Mouse (Mus musculus) c-Kit-positive CD71-positive TER-119-positive erythroid progenitor cells, embryonic 14.5 days (primary cell): ENCODE data around the gene Itpa.
A peak's percentile ranks its signal among the peaks of the same experiment; 100 is the strongest.

ENCODE experiments used
- DNase-seq: peaks from one replicate; pipeline ENCODE4 v3.0.0-alpha.2; 2013; ENCODE audit warnings: low spot score

Gene Itpa

DNA sequence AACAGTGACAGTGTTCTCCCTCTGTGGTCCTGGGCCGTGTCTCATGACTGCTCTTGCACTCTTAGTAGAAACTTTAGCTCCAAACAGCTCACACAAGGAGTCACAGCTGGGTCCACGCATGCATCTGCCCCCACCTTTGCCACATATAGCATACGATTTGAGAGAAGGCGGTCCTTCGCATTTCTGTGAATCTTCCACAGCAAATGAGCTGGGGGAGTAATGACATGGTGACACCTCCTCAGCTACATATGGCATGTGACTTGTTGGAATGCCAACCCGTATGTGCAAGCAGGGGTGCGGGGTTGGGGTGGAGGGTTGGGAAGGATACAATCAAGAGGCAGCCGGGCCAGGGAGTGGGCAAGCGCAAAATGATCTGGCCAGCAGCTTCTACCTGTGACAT is 10.9 kb upstream of the Itpa start:
- no peak for DNase-seq

DNA sequence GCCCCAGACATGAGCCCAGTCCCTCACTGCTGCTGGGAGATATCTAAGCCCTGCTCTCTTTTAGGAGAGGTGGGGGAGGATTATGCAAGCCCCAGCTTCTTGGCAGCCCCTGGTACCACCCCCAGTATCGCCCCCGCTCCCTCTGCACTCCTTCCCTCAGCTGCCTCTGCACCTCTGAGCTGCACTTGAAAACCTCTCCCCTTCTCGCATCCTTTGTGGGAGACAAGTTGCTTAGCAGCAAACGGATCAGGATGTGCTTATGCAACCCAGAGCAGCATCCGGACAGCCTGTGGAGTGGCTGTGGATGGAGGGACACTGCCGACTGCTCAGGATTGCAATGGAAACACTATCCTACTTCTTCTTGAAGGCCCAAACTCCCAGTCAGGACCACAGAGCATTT is 9.9 kb upstream of the Itpa start:
- no peak for DNase-seq

DNA sequence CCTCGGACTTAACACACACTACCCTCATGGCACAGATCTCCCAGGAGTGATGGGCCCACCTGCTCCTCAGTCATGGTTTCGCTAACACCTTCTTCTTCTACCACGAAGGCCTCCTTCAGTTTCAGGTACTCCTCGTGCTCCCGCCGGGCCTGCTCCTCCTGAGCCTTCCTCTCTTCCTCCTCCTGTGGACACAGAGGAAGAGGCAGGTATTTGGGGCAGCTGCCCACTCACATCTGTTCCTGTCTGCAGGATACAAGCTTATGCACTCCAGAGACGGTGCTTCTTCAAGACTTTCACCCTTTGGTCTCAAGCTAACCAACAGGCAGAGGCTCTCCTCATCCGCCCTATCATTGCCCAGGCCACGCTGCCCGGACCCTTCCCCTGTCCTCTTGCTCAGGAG is 8.9 kb upstream of the Itpa start:
- no peak for DNase-seq

DNA sequence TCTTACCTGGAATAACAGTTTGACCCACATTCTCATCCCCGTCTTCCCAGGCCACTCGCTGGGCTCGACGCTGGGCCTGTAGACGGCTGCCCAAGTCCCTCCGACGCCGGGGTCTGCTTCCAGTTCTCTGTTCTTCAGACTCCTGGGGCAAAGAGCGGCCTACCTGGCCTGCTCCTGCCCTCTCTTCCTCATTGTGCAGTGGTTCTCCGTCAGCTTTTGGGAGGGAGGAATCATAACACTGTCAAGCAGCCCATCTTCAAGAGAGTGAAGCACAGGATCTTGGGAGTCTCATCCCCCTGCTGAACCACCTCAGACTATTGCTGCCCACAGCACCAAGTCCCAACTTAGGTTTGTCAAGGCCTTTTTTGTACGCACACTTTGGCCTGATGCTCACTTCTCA is 4.1 kb upstream of the Itpa start:
- DNase-seq: no peak

DNA sequence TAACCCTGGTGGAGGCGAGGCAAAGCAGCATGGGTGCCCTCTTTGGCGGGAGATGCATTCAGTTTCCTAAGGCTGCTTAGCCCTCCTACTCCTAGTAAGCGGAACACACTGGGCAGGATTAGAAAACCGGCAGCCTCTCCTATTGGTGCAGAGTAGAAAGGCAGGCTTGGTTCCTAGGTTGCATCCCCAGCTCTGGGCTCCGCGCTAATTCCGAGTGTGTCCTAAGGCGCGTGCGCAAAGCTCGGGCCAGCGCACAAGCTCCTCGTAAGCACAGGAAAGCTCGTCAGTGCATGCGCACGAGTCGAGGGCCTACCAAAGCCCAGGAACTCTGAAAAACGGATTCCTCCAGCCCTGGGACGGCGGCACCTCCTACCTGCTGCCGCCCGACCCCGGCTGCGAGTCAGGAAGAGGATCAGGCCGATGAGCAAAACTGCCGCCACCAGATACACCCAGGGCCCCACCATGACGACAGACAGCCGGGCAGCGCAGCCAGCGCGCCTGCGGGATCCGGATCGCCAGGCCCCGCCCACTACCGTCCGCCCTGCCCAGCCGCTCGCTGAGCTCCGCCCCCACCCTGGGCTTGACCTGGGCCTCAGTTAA is 3.2 kb upstream of the Itpa start, which contains the start of gene Ddrgk1:
Gene Ddrgk1 (minus strand): TSS at position 558 of the 600 bp plus-strand sequence.
- peak; percentile 91 for DNase-seq

DNA sequence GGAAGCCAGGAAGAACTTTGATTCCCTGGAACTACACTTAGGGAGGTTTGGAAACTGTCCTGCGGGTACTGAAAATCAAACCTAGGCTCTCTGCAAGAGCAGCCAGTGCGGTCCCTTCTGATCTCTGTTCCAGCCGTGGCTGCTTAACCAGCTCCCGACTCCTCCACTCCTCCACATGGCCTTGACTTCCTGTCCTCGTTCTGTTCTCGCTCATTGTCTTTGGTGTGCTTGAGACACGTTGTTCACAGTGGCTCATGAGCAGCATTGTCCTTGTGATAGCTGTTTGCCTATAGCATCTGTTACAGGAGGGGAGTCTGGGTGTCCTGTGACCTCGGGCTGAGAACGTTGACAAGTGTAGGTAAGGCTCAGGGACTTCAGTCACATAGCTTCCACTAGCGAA is 9.8 kb downstream of the Itpa start:
- no peak for DNase-seq

DNA sequence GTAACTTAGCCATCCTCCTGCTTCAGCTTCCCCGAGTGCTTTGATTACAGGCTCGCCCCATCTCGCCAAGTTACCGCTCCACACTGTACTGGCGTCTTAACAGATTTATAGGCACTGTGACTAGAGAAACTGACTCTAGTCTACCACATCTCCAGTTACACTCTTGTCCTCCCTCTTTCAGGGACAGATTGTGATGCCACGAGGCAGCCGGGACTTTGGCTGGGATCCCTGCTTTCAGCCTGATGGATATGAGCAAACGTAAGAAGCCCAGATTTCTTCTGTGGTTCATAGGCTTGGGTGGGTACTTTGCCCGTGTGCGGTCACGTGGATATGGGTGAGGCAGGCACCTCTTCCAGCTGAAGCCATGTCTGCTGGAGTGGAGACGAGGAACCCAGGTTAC is 11.7 kb downstream of the Itpa start:
- no peak for DNase-seq

DNA sequence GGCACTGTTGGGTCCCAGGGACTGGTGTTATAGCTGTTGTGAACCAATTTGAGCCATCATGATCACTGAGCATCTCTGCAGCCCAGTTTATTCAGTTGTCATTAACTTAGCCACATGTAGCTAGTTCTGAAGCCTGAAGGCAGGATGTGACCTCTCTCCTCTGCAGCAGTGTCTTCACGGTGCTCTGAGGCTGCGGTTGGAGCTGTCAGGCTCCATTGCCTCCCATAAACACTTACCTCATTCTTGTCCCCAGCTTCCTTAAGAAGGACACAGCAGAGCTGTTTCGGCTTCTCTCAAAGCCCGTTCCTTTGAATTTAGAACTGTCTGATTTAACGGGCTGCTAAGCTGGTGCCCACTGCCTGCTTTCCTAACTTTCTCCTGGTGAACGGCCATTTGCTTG is 12.5 kb downstream of the Itpa start:
- no peak for DNase-seq

DNA sequence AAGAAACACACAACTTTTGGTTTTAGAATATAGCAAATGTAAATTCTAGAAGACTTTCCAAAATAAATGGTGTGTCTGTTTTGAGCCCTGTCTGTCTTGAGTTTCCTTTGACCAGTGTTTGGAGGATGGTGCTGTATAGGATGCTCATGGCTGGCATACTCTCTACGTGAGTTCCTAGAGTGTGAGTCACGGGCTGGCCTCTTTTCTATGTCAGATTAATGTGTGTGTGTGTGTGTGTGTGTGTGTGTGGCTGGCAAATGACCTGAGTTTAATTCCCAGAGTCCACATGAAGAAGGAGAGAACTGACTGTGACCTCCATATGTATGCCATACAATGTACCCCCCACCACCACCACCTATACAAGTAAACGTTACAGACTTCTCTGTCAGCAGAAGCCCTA is 14.1 kb downstream of the Itpa start:
- DNase-seq: no peak

DNA sequence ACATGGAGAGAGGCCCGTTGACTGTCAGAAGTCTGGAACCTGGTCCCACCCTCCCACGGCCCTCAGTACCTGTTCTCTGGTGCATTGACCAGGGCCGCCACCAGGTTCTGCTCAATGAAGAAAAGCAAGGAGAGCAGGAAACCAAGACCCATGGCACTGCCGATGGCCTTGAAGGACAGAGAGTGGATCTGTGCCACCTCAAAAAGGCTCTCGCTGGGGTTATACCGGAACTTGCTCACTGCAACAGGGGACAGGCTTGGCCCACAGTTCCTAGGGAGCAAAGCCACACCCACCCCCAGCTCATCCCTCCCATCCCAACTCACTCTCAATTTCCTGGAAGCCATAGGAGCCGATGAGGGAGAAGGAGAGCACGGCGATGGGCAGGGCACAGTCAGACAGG is 18.0 kb downstream of the Itpa start:
- no peak for DNase-seq

DNA sequence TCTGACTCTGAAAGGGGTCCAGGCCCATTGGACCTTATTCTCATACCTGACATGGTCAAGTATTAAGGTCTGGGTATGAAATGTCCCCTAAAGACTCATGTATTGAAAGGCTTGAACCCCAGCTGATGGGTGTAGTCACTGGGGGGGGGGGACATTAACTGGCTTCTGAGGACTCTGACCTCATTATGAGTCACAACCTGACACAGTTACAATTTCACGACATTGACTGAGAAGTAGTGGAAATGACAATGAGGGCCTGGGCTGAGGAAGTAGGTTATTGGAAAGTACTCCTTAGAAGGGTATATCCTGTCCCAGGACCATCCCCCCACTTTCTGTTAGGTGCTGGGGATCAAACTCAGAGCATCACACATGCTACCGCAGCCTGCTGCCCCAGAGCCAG is 21.6 kb downstream of the Itpa start:
- no peak for DNase-seq

DNA sequence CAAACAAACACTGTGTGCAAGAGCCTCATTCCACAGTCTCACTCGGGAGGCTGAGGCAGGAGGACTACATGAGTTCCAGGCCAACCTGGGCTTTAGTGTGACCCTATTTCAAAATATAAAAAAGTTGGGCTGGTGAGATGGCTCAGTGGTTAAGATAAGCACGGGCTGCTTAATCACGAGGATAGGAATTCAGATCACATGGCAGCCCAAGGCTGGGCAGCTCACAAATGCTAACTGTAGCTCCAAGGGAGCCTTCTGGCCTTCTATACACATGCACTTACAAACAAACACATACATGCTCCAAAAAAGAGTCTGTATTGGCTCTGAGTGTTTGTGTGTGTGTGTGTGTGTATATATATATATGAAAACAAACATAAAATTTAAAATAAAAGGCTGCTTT is 26.2 kb downstream of the Itpa start:
- DNase-seq: no peak

DNA sequence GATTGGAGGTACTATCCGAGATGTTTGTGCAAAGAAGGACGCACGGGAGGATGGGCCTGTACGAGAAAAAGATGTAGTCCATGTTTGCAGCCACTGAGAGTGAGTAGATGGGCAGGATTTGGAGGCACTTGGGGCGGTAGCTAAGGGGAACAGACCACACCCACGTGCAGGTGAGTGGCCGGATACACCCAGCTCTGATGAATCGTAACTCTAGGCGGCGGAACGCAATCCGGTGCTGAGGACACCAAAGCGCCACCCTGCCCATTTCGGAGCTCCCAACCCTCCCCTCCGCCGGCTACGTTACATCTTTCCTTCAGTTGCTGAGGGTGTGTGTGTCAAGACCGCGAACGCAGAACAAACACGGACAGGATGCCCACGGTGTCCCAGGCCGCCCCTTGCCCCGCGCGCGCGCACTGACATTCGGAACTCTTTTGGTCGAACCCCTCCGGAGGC is 29.3 kb downstream of the Itpa start:
- no peak for DNase-seq

DNA sequence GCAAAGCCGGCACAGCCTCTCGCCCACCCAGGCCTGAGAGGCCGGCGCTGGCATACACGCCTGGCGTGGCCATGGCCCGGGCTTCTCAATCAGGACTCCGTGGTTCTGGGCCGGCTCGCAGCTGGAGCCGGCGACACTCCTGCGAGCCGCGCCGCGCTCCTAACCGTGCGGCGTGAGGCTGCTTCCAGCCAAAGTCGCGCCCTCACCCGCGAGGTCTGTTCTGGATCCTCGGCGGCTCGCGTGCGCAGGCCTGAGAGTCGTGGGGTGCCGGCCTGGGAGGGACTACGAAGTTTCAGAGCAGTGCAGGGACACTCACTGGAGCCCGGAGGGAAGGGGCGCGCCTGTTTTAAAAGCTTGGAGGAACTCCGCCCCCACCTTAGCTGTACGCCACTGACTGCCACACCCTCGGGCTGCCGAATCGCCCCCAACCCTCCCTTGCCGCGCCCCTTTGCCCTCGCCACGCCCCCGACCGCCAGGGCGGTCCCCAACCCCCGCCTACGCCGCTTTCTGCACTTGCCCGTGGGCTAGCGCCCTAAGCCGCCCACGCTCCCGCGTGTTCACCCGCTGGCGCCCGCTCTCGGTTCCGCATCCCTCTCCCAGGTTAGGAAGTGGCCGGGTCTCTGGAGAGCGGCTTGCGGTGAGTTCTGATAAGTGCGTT is 29.9 kb downstream of the Itpa start, which contains the start of gene Slc4a11:
Gene Slc4a11 (minus strand): TSS at position 367 of the 658 bp plus-strand sequence.
- peak; percentile 34 for DNase-seq

DNA sequence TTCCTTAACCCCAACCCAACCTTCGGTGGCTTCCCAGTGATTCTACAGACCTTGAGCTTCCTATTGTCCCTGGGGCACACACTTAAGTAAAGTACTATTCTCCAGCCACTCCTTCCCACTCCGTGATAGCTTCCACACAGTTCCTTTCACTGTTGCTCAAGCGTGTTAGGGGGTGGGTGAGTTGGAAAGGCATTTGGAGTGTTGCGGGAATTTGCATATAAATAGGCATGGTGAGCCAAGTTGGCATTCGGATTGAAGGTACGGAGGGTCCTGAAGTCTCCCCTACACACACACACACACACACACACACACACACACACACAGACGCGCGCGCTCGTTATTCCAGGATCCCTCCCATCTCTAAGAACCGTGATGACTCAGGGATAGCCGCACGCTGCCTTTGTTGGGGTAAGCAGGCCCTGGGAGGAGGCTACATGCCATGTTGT is 30.4 kb downstream of the Itpa start:
- DNase-seq: no peak

DNA sequence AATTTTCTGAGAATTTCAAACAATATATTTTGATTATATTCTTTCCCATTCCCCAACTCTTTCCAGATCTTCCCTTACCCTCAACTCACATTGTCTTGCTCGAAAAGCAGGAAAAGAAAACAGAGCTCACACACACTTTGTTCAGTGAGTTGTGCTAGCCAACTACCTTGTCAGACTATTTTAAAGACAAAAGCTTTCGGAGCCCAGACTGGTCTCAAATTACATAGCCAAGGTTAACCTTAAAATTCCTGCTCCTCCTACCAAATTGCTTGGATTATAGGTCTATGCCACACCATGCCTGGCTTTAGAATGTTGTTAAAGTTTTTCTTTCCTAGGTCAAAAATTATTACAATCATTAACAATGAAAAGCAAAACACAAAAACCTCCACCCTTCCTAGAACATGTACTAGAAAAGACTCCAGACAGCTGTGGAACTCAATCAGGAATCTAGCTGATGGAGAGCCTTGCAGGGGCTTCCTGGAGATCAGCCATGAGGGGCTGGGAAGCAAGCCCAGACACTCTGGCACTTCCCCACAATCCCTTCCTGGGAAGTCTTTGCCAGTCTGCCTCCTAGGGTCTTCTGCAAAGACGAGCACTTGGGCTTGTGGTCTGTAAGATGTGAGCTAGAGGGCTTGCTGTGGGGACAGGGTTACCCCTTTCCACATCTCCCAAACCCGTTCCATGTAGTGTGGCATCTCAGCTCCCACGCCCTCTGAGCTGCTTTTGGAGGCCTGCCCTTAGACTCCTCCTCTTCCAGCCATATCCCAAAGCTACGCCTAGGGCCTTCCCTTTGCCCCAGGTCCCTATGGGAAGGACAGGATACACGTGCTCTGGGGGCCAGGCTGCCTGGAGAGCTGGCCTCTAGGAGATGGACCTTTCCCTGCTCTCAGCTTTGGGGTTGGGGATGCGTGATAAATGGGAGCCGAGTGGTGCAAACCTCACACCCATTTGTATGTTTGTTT is 36.9 kb downstream of the Itpa start:
- no peak for DNase-seq

DNA sequence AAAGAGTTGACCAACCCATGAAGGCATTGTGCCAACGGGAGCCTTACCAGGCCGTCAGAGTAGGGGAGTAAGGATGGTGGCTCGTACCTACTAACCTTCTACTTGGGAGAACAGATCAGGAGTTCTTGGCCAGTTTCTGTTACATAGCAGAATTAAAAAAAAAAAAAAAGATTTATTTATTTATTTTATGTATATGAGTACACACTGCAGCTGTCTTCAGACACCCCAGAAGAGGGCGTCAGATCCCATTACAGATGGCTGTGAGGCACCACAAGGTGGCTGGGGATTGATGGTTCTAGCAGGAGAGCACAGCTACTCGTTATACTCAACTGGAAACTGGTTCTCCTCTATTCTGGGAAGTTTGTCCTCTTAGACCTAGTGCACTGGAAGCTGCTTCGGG is 37.8 kb downstream of the Itpa start:
- no peak for DNase-seq

DNA sequence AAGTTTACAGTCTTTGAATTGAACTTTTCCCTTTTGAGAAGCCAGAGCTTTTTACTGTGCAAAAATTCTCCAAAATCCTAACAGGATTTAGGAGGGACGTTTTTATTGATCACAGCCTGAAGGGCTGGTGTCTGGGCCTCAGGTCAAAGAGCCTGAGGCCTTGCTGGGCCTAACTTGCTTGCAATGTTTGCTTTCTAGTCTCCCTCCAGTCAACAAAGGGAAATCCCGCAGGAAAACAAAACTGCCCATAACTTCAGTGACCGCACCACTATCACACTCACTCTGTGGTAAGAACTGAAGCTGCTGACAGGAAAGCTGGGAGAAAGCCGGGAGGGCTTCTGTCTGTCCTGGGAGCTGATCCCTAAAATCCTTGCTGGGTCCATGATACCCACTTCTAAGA is 39.2 kb downstream of the Itpa start:
- no peak for DNase-seq

DNA sequence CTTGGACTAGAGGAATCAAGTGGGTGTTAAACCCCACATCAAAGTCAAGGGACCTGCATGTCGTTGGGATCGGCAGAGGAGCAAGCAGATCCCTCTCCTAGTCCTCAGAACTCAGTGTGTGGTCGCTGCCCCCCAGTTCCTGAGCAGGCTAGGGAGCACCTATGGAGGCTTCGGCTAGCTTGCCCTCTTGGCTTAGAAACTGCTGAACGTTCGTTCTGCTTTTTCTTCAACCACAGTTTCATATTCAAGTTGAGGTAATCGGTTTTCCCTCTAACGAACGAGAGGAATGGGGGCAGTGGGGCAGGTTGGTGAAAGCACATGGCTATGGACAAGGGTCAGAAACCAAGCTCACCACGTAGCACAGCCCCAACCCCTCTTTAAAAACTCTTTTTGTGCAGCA is 39.6 kb downstream of the Itpa start:
- no peak for DNase-seq

DNA sequence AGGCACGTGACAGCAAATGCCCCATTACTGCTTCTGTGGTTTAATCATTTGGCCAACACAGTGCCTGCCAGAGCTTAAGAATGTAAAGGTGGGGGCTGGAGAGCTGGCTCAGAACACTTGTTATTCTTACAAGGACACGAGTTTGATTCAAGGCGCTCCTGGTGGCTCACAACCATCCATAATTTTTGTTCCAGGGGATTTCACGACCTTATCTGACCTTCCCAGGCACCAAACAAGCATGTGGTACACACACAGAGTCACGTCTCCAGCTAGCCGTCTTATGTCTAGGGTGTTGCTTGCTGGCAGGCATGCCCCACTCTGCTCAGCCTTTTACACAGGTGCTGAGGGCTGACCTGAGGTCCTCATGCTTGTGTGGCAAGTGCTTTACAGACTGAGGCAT is 50.5 kb downstream of the Itpa start:
- DNase-seq: no peak

DNA sequence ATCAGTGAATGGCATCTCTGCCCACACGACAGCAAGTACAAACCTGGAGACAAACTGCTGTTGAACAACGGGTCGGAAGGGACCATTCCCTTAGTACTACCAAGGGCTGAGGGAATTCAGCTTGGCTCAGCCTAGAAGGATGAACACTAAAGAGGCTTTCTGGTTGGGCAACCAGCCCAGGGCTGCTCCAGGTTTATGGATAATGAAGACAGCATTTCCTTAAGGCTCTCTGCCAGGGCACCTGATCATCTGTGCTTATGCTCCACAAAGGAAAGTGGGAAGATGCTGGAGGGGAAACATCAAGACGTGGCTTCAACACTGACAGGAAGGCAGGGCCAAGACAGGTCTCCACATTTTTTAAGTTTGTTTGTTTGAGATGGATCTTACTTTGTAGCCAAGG is 57.0 kb downstream of the Itpa start:
- no peak for DNase-seq

DNA sequence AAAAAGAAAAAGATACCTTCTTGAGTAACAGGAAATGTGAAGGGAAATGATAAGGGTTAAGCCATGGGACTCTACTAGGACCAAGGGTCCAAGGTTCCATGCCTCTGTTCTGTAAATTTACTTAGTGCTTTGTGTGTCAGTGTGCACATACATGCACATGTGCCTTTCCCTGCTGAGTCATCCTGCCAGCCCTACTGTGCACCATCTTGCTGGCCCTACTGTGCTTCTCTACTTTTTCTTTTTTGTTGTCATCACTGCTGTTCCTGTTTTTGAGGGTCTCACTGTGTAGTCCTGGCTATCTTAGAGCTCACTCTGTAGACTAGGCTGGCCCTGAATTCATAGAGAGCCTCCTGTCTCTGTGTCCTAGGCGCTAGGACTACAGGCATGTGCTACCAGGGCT is 60.3 kb downstream of the Itpa start:
- DNase-seq: no peak
